Mouse (Mus musculus) brain, embryonic 14.5 days (tissue): ENCODE measurements around the gene Ang.

Source experiments
- CTCF ChIP-seq: fragments of 200-500 bp; IDR thresholded peaks from 2 replicates; pipeline ENCODE4 v1.5.1; 2012; ENCODE audit warnings: inconsistent platforms, mild to moderate bottlenecking, moderate library complexity, borderline replicate concordance; ENCODE audit not compliant: insufficient read depth, insufficient read length; ENCODE audit errors: extremely low read depth
- POLR2A ChIP-seq: fragments of 200-500 bp; IDR thresholded peaks from 2 replicates; pipeline ENCODE4 v1.6.1; 2012; ENCODE audit warnings: mild to moderate bottlenecking, inconsistent platforms, borderline replicate concordance; ENCODE audit not compliant: poor library complexity, insufficient read depth, insufficient read length, severe bottlenecking; ENCODE audit errors: extremely low read depth

DNA sequence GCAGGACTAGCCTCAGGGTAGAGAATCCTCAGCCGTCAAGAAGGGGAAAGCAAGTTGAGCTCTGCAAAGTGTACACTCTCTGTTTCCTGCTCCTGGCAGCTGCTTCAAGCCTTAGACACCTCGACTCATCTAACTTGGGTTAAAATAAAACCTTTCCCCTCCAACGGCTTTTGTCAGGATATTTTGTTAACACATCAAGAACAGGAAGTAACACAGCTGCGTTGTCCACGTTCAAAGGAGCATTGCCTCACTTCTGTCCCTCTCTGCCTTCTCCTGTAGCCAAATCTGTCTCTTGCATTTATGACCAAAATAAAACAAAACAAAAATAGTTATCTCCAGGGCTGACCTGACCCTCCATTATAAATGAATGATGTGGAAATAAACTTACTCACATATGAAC, 43.1 kb upstream of the Ang start:
- no peak for TF ChIP-seq CTCF
- no peak for TF ChIP-seq POLR2A
